Mouse (Mus musculus) gastrocnemius, adult 18-20 months (tissue): Measurements from ENCODE around the gene Cib1. TPM values are rescaled to one million over a fixed set of nuclear protein-coding genes. Genes with fewer than 3 reads are reported as not detected.

Experiments used
- DNase-seq: peaks from one replicate; pipeline ENCODE4 v3.0.0; 2021; ENCODE audit warnings: low spot score
- total RNA-seq, 2 experiments: library from RNA; stranded (reverse); gene quantifications; 2 replicates each; pipeline ENCODE4 v1.2.3; 2021

Cib1 gene
- total RNA-seq, 2 experiments from 2014 or later = 5.2 to 8.8 TPM

DNA sequence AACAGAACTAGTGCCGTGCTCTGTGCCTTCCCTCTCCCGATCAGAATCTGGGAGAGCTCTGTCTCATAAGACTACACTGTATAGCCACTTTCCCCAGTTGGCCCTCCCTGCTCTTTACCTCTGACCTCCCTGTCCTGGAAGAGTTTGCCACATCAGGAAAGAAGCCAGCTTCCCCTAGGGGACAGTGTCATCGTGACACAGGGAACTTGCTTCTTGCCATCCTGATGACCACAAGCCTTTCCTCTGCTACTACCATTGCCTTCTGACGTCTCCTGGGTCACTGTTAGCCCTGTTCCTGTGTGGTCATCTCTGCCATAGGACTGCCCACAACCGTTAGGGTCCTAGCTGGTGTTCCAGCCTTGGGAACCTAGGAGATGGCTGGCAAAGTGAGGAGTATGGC is 29.7 kb downstream of the Cib1 start:
- DNase-seq = no peak

DNA sequence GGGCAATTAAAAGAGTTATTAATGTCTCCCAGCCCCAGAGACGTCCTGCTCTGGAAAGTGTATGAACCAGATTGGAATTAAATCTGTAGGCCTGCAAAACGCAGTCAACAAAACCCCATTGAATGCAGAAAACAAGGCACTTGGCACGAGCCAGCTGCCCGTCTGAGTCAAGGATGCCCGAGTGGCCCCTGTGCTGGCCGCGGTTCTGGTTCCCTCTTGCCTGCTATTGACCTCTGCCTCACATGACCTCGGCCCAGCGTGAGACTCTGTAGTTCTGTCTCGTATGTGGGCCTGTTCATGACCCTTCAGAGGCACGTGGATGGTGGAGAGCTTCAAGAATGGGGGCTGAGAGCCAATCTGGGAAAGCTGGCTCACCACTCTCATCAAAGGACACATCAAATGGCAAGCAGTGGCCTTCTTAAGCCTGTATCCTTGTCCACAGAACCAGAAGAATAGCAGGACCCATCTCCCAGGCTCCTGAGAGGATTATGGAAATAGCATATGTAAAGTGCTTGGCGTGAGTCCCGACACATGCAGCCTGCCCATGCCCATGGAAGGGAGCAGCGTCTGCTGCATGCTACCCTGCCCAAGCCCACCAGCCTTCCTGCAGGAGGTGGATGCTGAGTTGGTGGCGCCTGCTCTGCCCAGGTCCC is 30.6 kb downstream of the Cib1 start:
- no peak for DNase-seq

DNA sequence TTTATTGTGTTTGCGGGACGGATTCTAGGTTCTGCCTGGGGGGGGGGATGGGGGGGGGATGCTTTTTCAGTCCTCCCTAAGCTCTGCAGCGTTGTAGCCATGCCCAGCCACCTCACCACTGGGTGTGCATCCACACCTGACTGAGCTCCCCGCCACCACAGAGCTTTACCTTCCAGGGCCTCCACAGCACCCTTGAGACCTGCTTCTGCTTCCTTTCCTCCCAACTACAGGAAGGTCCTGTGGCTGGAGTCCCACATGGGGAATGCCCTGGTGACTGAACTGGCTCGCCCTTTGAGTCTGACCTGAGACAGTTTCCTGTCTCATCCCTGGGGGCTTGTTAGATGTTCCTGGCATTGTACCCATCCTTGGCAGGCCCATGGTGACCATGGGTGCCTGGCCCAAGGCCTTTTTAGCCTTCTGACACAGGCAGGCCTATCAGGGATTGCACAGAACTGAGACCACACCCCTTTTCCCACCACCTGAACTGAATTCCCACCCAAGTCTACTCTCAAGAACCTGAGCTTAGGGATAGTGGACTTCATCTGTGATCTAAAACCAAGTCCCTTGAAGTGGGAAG is 31.6 kb downstream of the Cib1 start:
- no peak for DNase-seq

- no peak for DNase-seq
These were observed 32.0 kb downstream of the Cib1 start for GRCm38 (mm10) chr7:80200588-80200945.

DNA sequence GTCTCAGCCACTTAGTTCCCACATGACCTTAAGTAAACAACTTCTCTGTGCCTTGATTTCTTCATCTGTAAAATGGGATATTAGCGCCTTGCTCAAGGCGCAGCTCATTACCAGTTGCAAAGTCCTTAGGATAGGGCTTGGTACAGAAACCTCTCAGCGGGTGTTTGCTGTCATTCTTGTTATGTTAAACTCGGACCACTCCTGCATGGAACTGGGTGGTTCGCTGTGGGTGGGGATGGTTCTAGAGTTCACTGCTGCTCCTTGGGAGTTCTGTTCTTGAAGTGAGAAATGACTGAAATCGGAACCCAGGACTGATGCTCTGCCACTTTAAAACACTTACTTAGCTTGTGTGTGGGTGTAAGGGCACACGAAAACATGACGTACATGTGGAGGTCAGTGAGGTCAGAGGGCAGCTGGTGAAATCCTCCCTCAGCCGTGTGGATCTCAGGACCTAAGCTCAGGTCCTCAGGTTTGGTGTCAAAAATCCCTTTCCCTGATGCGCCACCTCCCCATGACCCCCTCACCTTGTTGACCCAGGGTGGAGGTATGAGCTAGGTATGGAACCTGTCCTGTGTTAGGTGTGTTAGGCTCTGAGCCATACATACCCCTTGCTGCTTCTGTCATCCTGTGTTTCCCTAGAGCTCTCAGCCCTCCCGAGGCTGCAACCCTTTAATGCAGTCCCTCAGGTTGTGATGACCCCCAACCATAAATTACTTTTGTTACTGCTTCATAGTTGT is 32.6 kb downstream of the Cib1 start:
- no peak for DNase-seq

GRCm38 (mm10) chr7:80199286-80199685 is 33.3 kb downstream of the Cib1 start:
- DNase-seq = no peak

DNA sequence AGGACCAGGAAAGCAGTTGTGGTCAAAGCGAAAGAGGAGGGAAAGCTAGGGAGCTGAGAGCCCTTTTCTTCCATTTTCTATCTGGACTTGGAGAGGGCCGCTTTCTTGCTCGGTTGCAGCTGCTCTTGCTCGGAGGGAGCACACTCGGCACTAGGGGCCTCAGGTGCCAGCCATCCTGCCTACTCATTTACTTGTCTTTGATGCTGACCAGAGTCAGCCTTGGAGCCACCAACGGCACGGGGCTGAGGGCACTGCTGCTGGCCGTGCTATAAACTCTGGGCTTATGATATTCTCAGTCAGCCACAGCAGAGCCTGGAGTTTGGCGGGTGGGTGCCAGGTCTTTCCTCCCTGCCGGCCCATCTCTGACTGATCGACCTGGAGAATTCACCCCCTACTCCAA is 33.8 kb downstream of the Cib1 start:
- no peak for DNase-seq

DNA sequence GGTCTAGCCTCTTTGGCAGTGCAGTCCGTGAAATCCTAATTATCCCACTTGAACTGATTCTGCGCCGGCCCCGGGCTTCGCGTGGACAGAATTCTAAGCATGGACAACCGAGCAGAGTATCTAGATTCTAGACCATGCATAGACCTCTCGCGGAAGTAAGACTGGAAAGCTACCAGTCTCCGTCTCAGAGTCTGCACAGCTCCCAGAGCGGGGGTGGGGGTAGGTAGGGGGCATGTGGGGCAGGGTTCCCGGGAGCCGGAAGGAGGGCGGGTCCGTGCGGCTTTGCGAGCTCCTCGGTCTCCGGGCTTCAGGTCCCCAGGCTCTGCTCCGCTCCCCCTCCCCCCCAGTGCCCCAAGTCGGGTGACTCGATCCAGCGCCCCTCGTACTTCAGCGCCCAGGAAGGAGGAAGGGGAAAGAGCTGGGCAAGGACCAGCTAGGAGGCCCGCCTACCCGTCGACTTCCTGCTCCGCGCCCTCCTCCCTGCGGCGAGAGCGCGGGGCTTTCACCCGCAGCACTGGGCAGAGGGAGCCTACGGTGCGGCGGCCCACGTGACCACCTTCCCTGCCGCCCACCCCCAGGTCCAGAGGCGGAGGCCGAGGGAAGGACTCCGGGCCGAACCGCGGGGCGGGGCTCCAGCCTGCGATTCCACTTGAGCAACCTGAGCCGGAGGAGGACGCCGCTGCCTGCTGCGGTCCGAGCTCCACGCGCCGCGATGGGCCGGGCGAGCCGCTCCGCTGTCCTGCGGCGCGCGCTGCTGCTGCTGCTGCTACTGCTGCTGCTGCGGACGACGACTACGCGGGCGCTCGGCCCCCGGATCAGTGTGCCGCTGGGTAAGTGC is 34.5 kb downstream of the Cib1 start:
- DNase-seq = peak; percentile 62

- no peak for DNase-seq
These were observed 35.2 kb downstream of the Cib1 start for GRCm38 (mm10) chr7:80197371-80197770.

- DNase-seq = no peak
These were observed 36.9 kb downstream of the Cib1 start for GRCm38 (mm10) chr7:80195576-80196263.

DNA sequence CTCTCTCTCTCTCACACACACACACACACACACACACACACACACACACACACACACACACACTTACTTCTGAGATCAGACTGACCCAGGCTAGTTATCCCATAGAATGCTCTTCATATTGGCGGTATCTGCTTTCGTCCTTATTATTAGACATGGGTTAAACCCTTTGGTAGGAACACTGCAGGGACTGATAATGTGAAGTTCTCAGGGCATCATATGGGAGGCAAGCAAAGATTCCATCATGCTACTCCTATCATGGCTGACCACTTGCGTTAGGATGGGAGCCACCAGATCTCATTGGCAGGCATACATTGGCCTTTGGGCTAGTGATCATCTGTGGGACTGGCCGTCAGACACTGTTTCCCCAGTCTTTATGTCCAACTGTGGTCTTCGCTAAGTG is 37.5 kb downstream of the Cib1 start:
- DNase-seq = no peak

- no peak for DNase-seq
These were observed 38.5 kb downstream of the Cib1 start for GRCm38 (mm10) chr7:80193941-80194739.

GRCm38 (mm10) chr7:80192226-80193061 is 40.2 kb downstream of the Cib1 start:
- peak; percentile 64 for DNase-seq

DNA sequence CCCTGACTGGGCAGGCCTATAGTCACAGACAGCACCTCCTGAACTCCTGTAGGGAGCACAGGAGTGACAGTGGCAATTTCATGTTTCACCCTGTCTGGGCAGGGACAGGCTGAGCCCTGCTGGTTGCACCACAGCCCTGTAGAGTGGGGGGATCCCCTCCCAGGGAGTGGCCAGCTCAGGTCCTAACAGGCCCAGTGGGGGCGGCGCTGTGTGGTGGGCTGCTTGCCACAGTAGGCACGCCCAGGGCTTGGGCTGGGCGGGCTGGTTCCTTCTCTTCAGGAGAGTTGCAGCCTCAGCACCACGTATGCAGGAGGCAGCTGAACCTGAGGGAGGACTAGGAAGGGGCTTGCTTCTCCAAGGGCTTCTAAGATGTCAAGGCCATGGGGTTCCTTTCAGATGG is 41.2 kb downstream of the Cib1 start:
- DNase-seq = no peak

GRCm38 (mm10) chr7:80189147-80189933 is 43.3 kb downstream of the Cib1 start:
- no peak for DNase-seq

DNA sequence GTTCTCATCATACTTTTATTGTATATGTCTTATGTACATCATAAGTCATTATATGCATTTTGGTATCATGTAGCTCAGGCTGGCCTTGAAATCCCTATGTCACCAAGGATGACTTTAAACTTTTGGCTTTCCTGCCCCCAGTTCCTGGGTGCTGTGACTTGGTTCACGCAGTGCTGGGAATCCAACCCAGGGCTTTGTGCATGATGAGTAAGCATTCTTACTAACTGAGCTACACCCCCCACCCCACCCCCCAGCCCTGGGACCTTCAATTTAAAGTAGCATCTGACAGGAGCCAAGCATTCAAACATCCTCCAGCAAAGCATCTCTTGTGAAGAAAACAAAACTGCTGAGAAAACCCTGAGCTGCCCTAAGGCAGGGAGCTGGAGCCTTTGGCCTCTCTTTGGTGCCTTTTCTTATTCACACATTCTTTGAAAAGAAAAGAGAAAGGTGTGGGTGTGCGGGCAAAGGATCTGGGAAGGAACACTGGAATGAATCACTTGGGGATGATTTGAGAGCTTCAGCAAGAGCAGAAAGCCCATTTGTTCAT is 44.0 kb downstream of the Cib1 start:
- no peak for DNase-seq

DNA sequence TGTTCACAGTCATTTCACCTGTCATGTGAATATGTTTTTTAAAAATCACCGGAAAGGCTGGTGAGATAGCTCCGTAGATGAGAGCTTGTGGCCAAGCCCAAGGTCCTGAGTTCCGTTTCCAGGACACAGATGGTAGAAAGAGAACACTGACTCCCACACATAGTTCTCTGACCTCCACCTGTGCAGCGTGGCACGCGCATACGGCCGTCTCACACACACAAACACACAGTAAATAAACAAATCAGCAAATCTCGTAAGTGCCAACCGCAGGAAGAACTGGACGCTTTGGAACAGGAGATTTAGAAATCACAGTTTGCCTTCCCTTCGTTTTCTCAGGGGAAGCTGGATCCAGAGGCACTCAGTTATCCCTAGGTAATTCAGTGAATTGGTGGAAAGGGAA is 45.1 kb downstream of the Cib1 start:
- no peak for DNase-seq

DNA sequence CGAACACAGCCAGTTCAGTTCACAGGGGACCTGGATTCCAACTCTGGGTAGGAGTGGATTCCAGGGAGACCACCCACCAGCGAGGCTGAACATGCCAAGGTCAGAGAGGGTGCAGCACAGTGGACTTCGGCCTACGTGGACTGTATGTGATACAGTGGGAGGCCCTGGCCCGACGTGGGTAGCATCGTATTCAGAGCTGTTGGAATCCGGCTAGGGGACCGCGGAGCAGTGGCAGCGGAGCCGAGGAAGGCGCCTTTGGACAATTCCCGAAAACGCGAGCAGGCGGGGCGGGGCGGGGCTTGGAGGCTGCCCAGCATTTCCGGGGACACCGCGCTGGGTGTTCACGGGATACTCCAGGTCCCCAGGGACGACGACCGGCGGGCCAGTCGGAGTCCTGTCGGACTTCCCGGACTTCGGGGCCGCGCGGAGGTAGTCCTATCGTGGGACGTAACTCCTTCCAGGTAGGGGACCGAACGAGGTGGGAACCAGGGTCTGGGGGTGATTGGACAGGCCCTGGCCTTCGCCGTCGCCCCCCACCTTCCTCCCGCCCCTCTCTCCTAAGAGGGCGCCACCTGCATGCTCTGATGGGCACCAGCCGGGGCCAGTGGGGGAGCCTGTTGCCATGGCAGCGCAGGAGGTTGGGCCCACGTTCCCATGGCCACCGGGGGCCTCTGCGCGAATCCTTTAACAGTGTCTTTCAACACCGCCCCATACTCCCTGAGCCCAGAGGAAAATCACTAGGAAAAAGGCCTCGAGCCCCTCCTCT is 45.9 kb downstream of the Cib1 start, which contains the start of gene Sema4b:
Sema4b (plus strand) TSS at position 311 of the 766 bp plus-strand sequence.
- DNase-seq = peak; percentile 91
